Mouse (Mus musculus): ENCODE measurements around the gene Nudcd3.

Gene Nudcd3

DNA sequence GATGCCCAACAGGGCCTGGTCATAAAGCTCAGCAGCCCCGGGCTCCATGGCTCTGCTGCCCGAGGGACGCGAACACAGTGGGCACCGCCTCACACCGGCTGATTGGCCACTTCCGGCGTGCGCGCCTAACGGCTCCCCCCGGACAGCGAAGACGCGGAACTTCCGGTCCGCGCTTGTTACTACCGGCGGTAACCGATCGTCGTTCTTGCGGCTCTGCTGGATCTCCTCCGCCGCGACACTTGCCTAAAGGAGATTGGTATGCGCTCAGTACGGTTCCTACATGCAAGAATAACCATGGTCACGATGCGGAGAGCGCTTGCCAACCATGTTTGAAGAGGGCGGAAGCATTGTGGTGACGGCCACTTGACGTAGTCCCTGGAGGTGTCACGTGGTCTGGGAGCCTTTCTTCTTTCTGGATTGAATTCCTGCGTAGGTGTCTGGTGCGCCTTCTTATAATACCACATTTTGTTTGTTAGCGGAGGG, at the start of gene Nudcd3:
TSS of gene Nudcd3 (minus strand) at position 329 of the 483 bp plus-strand sequence.
- DNase-seq (ENCODE audit: low spot score in 2 of 2): peak; percentile 82 to 85

DNA sequence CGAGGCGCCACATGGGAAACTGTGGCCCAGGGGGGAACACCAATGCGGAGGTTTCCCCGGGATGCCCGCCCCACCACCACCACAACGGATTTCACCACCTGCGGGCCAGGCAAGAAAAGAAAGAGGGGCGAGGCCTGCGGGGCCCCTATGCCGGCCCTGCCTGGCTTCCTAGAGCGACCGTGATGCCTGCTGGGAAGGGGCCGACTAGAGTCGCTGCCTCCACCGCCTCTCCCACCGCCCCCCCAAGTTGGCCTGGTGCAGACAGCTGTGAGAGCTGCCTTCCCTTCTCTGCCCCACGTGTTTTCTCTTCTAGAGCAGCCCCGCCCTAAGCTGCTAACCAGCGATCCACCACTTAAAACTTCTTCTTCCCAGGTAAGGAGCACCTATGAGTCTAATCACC, 44.5 kb upstream of the Nudcd3 start:
- DNase-seq (ENCODE audit: low spot score in 2 of 2): no peak

DNA sequence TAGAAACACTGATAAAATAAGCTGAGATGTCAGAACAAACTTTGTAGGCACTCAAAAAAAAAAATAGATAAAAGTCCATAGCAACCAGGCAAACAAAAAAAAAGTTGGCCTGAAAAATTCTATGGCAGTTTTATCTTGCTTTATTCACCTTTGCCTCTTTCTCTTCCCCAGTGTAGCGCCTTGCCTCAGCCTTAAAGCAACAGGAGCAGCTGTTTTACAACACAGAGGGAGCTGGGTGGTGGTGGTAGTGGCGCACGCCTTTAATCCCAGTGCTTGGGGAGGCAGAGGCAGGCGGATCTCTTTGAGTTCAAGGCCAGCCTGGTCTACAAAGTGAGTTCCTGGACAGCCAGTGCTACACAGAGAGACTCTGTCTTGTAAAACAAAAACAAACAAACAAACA, 32.8 kb upstream of the Nudcd3 start:
- no peak for DNase-seq (ENCODE audit: low spot score in 2 of 2)

DNA sequence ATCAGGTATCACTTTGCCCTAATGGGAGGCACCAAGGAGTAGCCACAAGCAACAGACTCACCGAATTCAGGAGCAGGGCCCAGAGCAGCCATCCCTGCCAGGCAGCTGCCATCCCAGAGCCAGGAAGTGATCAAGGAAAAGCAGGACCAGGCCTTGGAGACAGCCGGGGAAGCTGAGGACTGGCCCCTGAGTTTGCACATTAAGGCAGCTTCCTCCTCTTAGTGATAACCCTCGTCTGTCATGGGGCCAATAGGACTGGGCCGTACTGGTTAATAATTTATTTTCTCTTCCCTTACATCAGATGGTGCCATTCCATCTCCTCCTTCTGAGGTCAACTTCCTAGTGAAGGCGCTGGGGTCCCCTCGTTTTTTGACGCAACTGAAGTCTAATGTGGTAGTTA, 29.8 kb upstream of the Nudcd3 start, which contains the start of gene Npc1l1:
TSS of gene Npc1l1 (minus strand) at position 132 of the 400 bp plus-strand sequence.
- DNase-seq (ENCODE audit: low spot score in 2 of 2): no peak

DNA sequence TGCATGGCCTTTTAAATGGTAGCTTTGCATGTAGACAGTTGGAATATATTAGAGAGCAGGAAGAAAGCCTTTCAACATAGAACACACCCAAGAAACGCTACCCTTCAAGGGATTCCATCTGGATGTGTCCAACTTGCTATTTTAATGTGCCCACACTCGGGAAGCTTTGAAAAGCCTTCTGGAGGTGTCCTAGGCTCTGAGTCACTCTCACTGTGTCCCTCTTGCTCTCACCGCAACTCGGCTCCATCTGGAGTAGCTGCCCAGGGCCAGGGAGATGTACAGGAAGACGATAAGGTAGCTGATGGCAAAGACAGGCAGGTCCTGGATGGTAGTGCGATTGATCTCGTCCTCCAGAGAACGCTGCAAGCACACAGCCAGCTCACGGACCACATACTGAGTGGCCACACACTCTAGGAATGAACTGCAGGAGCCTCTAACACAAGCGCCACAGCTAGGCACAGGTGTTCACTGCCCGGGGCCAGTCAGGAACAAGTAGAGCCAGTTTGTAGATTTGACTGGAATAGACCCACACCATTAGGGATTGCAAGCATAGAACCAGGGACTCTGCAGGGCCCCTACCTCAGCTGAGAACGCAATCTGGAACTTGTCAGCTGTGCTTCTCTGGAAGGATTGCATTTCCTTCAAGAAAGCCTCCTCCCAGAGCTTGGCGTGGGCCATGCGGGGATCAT, 24.5 kb upstream of the Nudcd3 start:
- no peak for DNase-seq (ENCODE audit: low spot score in 2 of 2)

DNA sequence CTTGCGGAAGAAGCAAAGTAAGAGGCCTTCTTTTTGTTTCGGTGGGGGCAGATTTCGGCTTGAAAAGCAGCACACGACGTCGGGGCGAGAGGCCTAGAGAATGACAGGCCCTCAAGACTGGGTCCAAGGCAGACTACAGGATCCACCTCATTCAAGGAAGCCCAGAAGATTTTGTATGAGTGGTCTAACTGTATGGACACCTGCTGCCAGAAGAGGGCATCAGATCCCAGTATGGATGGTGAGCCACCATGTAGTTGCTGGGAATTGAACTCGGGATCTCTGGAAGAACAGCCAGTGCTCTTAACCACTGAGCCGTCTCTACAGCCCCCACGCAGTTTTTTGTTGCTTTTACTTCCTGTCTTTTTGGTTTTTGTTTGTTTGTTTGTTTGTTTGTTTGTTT, 22.0 kb upstream of the Nudcd3 start:
- DNase-seq (ENCODE audit: low spot score in 2 of 2): no peak

DNA sequence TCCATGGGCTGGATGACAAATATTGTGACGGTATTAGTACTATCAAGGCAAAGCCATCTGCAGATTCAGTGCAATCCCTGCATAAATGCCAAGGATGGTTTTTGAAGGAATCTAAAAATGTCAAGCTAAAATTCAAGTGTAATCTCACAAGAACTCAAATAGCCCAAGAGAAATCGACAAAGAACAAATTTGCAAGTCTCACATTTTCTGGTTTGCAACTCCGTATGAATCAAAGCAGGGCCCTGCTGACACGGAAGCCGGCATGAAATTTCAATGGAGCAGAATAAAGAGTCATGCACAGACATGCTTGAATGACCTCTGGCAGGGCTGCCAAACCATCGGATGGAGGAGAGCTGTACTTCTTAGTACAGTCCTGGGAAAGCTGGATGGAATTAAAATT, 19.8 kb upstream of the Nudcd3 start:
- no peak for DNase-seq (ENCODE audit: low spot score in 2 of 2)

DNA sequence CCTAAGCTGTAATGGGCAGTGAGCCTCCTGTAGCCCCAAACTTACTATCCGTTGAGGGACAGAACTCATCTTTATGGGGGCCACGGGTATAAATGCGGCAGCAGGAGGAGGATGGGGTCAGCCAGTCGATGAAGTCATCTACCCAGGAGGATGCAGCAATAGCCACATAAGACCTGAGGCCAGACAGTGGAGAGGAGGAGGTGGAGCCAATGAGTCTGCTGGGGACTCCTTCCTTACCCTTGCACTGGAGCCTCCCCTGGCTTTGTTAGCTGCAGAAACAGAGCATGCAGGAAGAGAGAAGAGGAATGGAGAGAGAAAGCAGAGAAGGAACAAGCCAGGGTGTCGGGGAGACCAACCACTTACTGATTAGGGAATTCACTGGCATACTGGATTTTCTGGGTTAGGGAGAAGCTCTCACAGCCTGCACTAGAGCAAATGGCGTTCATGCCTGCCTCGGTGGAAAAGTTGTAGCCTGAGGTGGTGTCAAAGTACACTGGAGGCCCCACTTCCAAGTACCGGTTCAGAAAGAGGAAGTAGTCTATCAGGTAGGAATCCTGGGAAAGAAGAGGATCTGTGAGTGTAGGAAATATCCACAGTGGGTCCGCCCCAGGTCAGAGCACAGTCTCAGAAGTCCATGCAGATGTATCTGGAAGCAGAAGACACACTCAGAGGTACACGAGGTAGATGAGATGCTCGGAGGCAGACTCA, 18.1 kb upstream of the Nudcd3 start:
- DNase-seq (ENCODE audit: low spot score in 2 of 2): no peak

DNA sequence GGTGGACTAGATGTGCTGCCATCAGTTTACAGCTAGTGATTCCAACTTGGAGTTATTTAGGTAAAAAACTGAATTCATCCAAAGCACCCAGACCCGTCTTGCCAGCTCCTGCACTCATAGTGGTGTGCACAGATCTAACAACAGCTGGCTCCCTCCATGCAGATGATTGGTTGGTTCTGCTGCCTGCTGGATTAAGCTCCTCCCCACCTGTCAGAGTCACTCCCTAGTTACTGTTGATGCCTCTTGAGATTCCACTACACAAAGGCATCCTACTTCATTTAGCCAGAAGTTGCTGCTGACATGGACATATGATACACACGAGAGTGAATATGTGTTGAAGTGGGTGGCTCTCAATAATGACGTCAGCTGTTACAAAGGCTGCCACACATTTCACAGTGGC, 16.6 kb upstream of the Nudcd3 start:
- DNase-seq (ENCODE audit: low spot score in 2 of 2): no peak

DNA sequence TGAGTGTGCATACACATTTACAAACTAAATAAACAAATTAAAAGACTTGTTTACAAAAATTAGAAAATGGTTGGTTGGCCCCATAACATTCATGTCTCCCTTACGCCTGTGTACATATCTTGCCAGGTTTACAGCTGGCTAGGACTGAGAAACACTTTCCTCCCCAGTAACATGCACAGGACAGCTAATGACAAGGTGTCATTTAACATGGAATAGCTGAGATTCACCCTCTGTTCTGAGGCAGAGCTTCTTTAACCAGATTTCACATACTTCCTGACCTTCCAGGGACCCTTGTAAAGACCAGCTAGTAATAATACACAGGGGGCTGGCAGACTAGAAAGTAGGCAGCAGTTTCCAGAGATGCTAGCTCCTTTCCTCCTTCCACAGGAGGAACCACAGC, 7.9 kb upstream of the Nudcd3 start:
- no peak for DNase-seq (ENCODE audit: low spot score in 2 of 2)

DNA sequence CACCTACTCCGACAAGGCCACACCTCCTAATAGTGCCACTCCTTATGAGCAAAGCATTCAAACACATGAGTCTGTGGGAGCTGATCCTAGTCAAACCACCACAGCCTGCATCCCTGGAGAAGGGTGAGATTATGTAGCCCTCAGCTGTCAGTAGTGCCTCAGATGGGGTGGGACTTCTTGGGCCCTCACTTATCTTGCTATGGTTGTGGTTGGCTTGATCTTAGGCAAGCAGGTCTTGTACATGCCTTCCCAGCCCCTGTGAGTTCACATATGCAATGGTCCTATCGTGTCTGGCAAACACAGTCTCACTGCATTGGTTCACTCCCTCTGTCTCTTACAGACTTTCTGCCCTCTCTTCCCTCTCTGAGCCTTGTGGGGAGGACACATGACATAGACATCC, 6.9 kb upstream of the Nudcd3 start:
- no peak for DNase-seq (ENCODE audit: low spot score in 2 of 2)

DNA sequence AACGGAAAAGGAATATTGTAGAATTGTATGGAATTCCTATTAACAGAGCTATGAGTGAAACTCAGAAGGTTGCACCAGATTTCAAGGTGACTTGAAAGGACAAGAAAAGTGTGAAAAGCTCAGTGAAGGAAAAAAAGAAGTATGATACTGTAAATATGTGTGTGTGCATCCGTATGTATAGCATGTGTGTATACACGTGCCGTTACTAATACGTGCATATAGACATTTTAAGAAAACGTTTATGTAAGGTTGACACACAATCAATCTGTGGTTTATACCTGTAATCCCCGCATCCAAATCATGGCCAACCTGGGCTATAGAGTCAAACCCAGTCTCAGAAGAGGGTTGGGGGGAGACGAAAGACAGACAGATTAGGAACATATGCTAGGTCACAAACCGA, 355 bp upstream of the Nudcd3 start:
- no peak for DNase-seq (ENCODE audit: low spot score in 2 of 2)

DNA sequence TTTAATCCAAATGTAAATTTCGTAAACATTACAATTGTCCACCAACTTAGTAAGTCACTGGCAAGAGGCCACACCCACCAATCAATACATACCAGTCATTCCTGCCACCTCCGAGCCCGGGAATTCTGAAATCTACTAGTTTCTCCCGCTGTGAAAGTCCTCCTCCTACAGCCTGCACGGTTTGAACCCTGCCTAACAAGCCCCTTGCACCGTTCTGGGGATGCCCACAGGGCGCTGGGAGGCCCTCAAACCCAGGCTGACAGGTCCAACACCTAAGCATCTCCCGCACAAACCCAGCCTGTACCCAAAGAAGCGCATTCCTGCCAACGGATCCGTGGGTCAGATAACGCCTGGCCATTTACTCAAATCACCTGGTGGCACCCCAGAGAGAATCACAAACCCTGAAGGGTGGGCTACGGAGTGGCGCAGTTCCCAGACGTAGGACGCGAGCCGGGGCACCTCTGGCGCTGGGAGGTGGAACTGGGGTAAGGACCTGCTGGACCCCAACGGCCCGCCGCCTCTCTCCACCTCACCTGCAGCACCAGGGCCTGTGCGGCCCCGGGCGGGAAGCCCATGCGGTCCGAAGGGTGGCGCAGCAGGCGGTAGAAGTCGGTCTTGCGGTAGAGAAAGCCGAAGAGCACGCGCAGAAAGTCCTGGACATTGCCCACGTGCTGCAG, 667 bp downstream of the Nudcd3 start, which contains the start of gene A730071L15Rik:
TSS of gene A730071L15Rik (plus strand) at position 620 of the 677 bp plus-strand sequence.
- DNase-seq (ENCODE audit: low spot score in 2 of 2): no peak

DNA sequence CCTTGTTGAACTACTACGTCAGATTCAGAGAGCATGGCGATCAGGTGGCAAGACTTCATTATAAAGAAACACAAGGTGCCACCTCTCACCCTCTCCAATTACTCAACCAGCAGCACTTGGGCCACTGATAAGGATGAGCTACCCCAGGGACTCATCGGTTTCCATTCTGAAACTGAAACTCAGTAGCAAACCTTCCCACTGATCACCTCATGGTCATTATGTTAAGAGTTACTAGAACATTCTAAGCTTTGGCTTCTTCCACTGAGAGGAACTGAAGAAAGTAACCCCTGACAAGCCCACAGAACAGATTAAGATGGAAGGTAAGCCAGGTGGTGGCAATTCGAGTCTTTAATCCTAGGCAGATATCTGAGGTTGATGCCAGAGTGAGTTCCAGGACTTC, 1.8 kb downstream of the Nudcd3 start:
- no peak for DNase-seq (ENCODE audit: low spot score in 2 of 2)

DNA sequence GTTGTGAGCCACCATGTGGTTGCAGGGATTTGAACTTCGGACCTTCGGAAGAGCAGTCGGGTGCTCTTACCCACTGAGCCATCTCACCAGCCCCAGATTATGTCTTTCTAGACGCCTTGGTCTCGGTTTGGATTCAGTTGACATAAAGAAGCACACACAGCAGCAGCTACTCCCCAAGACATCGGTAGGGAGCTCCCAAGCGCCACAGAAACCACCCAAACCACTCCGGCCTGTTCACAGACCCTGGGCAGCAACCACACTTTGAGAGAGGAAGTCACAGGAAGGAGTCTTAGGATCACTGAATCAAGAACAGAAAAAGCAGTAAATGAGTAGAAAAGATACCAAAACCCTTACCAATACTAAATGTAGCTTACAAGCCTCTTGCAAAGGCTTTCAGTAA, 3.4 kb downstream of the Nudcd3 start:
- DNase-seq (ENCODE audit: low spot score in 2 of 2): no peak

DNA sequence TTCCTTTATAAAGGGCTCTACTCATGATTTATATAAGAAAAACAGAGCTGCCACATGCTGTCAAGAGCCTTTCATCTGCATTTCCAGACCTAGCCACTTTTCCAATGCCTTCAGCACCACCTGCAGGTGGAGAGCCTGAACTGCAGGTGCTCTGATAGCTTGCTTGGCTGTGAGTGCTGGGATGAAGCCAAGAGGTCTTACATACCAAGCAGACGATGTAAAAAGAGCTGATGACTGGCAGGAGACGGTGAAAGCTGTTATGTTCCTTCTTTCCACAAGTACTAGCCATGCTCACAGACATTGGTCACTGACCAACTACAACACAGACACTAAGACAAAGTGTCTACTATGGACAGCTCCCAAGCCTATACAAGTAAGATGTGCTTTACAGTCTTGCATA, 12.3 kb downstream of the Nudcd3 start:
- peak; percentile 66 to 68 for DNase-seq (ENCODE audit: low spot score in 2 of 2)

DNA sequence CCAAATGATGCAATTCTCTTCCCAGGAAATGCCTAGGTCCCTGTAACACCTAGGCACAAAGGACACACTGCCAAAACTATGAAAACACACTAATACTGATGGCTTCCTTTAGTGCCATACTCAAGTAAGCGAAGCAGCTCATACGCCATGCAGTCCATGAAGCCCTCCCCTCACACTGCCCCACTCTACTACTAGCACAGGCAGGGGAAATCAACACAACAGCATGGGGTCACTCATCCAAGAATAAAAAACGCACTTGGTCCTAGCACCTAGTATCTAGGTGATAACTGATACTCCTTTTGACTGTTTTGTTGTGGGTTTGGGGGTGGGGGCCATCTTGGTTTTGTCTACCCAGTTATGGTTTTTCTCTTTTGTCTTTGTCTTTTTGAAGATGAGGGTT, 12.8 kb downstream of the Nudcd3 start:
- DNase-seq (ENCODE audit: low spot score in 2 of 2): no peak

DNA sequence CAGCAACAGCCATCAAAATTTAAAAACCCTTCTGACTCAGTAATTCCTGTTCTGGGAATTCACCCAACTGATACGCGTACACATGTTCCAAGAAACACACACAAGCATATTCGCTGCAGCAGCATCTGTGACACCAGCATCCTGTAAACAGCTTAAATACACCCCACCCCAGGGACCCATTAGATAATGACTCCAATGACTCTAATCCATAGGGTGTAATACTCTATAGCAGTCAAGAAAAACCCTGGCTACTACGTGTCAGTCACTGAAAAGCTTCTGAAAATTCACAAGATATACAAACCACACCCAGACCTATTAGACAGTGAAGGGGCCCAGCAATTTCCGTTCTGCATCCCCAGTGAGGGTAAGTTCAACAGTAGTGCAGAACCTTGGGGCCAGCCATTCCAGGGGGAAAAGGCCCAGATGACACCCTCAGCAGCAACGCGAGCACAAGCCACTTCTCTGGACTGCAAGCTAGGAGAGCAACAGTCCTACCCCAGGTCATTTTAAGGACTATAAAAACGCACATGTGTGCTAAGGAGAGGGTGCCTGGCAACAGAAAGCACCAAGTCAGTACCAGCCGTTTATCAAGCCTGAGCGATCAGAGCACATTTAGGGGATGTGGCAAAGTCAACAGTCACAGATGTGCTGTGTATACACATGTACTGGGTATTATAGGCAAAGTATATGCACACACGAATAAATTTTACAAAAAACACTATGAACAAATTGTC, 15.8 kb downstream of the Nudcd3 start:
- DNase-seq (ENCODE audit: low spot score in 2 of 2): no peak

DNA sequence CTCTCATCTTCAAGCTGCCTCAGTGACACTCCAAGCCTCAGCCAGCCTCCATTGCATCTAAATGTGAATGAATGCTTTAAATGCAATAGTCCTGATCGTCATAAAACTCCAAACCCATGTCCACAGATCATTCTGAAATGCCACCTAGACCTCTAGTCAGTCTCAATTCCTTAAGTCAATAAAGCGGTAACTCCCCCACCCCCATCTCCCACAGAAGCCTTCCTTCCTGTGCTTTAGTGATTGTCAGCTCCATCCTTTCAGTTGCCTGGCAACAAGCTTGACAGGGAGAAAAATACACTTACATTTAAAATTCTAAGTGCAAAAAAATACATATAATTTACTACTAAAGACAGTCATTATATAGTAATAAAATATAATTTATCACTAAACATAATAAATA, 17.0 kb downstream of the Nudcd3 start:
- no peak for DNase-seq (ENCODE audit: low spot score in 2 of 2)

DNA sequence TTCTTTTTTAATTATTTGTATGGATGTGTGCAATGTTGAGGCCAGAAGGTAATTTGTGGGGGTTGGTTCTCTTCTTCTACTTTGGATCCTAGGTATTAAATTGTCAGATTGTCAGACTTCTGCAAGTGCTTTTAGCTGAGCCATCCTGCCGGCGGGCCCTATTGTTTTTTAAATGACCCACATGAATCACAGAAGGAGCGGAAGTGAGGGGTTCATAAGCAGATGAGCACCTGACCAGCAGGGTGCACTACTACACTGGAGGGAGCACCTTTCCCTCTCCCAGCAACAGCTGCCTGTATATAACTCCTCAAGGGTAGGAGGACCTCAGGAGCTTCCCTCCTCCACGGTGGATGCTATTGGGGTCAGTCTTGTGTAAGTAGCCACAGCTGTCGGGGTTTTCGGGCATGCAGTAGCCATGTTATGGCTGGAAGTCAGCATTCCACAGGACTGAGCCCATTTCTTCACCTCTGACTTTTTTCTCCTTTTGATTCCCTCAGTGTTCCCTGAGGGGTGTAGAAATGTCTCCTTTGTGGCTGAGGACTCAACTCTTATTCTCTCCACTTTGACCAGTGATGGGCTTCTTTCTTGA, 19.3 kb downstream of the Nudcd3 start:
- no peak for DNase-seq (ENCODE audit: low spot score in 2 of 2)

DNA sequence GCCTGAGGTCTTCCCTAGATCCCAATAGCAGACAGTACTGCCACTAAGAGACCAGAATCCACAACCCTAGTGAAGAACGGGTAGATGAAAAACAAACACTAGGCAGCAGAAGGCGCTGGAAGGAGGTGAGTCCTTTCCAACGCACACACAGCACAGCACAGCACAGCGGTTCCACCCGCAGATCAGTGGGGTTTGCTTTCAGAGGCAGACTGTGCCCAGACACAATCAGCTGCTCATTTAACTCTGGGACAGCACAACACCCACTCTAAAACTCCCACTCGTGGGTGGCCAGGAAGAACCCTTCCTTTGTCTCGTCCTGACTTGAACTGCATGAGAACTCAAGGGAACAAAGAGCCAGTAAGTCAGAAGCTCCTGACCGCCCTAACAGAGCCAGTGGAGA, 21.0 kb downstream of the Nudcd3 start:
- DNase-seq (ENCODE audit: low spot score in 2 of 2): no peak

Data from urinary bladder, adult 18-20 months (tissue).